Mouse (Mus musculus) Patski (cell line): ENCODE measurements around the gene Herc2. TPM values are rescaled to one million over a fixed set of nuclear protein-coding genes. Genes with fewer than 3 reads are reported as not detected.

Source experiments
- ATAC-seq: fragments of 100-300 bp; one replicate; pipeline ENCODE4 v1.8.0; 2021
- CTCF ChIA-PET: fragments of 350-600 bp; sonication (Branson Sonifier 250); formaldehyde crosslinking; loops from one replicate; lab custom pipeline; 2022; ENCODE audit warnings: inconsistent platforms; lab: Charles Lee
- POLR2A ChIA-PET: fragments of 350-600 bp; sonication (Branson Sonifier 250); formaldehyde crosslinking; loops from one replicate; lab custom pipeline; 2022; ENCODE audit warnings: antibody characterized with exemption, inconsistent platforms; lab: Charles Lee
- DNase-seq: peaks from one replicate; pipeline ENCODE4 v3.0.0-alpha.2; 2011; ENCODE audit warnings: low read depth, low spot score
- H3K27me3 ChIP-seq: fragments of 371-371 bp; one replicate; pipeline ENCODE4 v1.5.1; 2021
- CTCF ChIP-seq: fragments of 100-300 bp; IDR thresholded peaks from one replicate; pipeline ENCODE4 v1.5.1; 2021
- in situ Hi-C: fragments of 300-500 bp; cut with MboI; formaldehyde crosslinking; loops from 3 replicates; pipeline ENCODE4 v1.11.1; 2018; ENCODE audit warnings: low pct_unique_long_range_greater_than_20kb, mixed read lengths
- polyA plus RNA-seq: library from polyadenylated mRNA; unstranded; gene quantifications from one replicate; pipeline ENCODE4 v1.2.3, GENCODE M21; 2021

Gene Herc2
- polyA plus RNA-seq, 1 experiment from 2014 or later: 35.7 TPM

GRCm38 (mm10) chr7:56128080-56128479 is 78.1 kb downstream of the Herc2 start:
- TF ChIP-seq CTCF: no peak
- CTCF ChIA-PET: no interaction called here
- POLR2A ChIA-PET: no interaction called here
- no peaks in the 10 kb centered on the region for H3K27me3 ChIP-seq
- DNase-seq: no peak
- in situ Hi-C loops: no loop called here
- no peak for ATAC-seq

DNA sequence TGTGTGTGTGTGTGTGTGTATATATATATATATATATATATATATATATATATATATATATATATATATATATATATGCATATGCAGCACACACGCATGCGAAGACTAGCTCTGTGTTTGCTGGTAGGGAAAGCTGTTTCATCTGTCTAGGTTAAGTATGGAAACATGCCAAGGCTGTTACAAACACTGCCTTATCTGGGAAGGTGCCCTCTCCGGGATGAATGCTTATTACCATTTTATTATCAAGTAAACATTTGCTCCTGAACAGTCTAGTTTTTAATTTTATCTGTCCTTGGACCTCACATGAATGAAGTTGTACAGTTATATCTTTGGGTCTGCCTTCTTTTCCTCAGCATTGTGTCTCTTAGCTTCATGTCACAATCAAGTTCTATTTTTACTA is 79.6 kb downstream of the Herc2 start:
- POLR2A ChIA-PET: no interaction called here

GRCm38 (mm10) chr7:56131548-56131947 is 81.6 kb downstream of the Herc2 start:
- no peak for DNase-seq
- in situ Hi-C loops: no loop called here
- no peak for TF ChIP-seq CTCF

More for the DNA sequence above, 79.6 kb downstream of the Herc2 start:
- no peaks in the 10 kb centered on the region for H3K27me3 ChIP-seq
- ATAC-seq: no peak
- no peak for DNase-seq
- CTCF ChIA-PET: no interaction called here
- no peak for TF ChIP-seq CTCF
- in situ Hi-C loops: no loop called here

DNA sequence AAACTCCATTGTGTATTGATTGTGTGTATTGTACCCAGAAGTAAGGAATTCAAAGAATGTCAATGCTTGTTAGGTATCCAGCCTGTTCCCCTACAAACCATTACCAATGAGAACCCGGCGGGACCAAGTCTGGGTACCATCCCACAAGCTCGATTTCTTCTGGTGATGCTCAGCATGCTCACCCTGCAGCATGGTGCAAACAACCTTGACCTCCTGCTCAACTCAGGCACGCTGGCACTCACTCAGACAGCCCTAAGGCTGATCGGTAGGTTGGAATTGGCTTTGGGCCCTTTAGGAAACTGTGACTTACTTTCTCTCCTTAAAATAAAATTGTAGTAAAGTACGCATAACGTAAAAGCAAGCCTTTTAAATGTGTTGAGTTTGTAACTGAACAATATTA is 88.7 kb downstream of the Herc2 start:
- DNase-seq (no peak), ATAC-seq (no peak)
- POLR2A ChIA-PET: no interaction called here
- no peak for TF ChIP-seq CTCF
- no peaks in the 10 kb centered on the region for H3K27me3 ChIP-seq
- CTCF ChIA-PET: no interaction called here
- in situ Hi-C loops: no loop called here

More at GRCm38 (mm10) chr7:56131548-56131947, 81.6 kb downstream of the Herc2 start:
- ATAC-seq: no peak
- no peaks in the 10 kb centered on the region for H3K27me3 ChIP-seq
- POLR2A ChIA-PET: no interaction called here
- CTCF ChIA-PET: no interaction called here

DNA sequence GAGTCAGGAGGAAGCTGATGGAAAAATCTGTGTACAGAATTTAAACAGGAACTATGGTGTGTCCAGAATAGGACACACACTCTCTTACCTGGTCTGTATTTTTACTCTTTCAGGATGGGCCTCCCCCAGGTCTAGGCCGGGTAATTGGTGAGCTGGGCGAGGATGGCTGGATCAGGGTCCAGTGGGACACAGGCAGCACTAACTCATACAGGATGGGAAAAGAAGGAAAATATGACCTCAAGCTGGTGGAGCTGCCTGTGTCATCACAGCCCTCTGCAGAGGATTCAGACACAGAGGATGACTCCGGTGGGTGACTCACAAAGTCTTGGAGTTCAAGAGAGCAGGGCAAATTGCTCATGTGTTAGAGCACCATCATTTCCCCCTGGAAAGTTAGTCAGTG is 96.4 kb downstream of the Herc2 start:
- CTCF ChIA-PET: no interaction called here
- no peak for TF ChIP-seq CTCF
- in situ Hi-C loops: no loop called here
- ATAC-seq: peak; percentile 71
- H3K27me3 ChIP-seq: no peaks in the 10 kb centered on the region
- POLR2A ChIA-PET: no interaction called here
- DNase-seq: peak; percentile 9

GRCm38 (mm10) chr7:56148925-56149324 is 98.9 kb downstream of the Herc2 start:
- no peak for TF ChIP-seq CTCF
- no peak for ATAC-seq
- ChIA-PET POLR2A (no interaction called here), CTCF (no interaction called here)
- no peaks in the 10 kb centered on the region for H3K27me3 ChIP-seq
- DNase-seq: no peak
- in situ Hi-C loops: no loop called here

DNA sequence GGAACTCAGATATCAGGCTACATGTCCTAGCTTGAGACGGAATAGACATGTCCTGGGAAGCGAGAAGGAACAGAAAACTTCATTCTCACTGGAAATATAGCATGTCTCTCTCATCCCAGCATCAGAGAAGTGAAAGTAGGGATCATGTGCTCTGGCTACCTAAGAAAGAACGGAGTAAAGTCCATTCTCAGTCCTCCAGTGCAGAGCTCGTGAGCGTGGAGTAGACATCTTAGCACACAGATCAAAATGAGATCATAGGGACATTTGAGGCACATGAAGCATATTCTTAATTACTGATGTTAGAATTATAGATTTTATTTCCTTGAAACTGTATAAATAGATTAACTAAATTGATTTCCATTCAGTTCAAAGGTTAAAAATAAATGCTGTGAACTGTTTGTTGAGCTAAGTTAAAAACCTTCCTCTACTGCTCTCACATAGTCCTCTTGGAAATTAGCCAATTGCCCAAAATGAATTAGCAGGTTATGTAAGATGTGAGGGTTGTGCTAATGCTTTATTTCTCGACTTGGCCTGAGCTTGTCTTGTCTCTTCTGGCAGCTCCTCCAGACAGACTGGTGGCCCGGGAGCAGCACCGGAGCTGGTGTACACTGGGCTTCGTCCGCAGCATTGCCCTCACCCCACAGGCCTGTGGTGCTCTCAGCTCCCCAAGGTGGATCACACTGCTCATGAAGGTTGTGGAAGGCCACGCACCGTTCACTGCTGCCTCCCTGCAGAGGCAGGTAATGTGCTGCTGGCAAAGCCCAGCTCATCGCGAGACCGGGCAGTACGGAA is 102.1 kb downstream of the Herc2 start:
- TF ChIP-seq CTCF: no peak
- in situ Hi-C loops: no loop called here
- DNase-seq (no peak), ATAC-seq (no peak)
- POLR2A ChIA-PET: no interaction called here
- CTCF ChIA-PET: interaction anchor here (1.2 to 1.5 kb wide), 2 partner anchors 11 to 12 kb away, joined by 3 read pairs; no protein-coding TSS in a partner anchor
- H3K27me3 ChIP-seq: no peaks in the 10 kb centered on the region

DNA sequence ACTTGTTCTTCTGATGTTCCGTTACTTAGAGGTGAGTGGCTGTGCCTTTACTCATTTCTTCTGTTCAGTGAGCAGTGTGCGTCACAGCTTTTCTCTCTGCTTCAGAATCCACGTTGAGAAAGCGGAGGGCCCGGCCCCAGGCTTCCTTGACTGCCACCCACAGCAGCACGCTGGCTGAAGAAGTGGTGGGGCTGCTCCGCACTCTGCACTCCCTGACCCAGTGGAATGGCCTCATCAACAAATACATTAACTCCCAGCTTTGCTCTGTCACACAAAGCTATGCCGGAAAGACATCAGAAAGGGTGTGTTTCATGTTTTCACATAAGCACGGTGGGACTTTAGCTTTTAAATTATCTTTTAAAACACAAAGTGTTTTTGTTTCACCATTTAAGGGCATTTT is 103.2 kb downstream of the Herc2 start:
- H3K27me3 ChIP-seq: no peaks in the 10 kb centered on the region
- in situ Hi-C loops: no loop called here
- TF ChIP-seq CTCF: no peak
- no peak for ATAC-seq
- no peak for DNase-seq
- POLR2A ChIA-PET: no interaction called here
- CTCF ChIA-PET: interaction anchor here (1.2 kb wide), 1 partner anchor 10 kb away, joined by 3 read pairs; no protein-coding TSS in a partner anchor

GRCm38 (mm10) chr7:56153625-56154024 is 103.6 kb downstream of the Herc2 start:
- POLR2A ChIA-PET: no interaction called here
- peak; percentile 12 for DNase-seq
- CTCF ChIA-PET: interaction anchor here (1.2 kb wide), 1 partner anchor 10 kb away, joined by 3 read pairs; no protein-coding TSS in a partner anchor

DNA sequence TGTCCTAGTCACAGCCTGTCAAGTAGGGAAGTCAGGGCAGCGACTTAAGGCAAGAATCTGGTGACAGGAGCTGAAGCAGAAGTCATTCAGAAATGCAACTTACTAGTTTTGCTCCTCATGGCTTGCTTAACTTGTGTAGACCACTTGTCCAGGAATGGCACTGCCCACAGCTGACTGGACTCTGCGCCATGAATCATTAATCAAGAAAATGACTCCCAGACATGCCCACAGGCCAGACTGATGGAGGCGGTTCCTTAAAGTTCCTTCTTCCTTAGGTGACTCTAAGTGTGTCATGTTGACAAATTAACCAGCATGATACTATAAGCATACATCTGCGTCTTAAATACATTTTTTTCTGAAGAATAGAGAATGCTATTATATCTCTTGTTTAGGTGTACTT is 113.3 kb downstream of the Herc2 start:
- ATAC-seq: peak; percentile 99
- TF ChIP-seq CTCF: no peak
- in situ Hi-C loops: no loop called here
- H3K27me3 ChIP-seq: no peaks in the 10 kb centered on the region
- ChIA-PET POLR2A (no interaction called here), CTCF (interaction anchor here (0.7 kb wide), 1 partner anchor 10 kb away, joined by 3 read pairs; no protein-coding TSS in a partner anchor)
- peak; percentile 51 for DNase-seq

More at GRCm38 (mm10) chr7:56153625-56154024, 103.6 kb downstream of the Herc2 start:
- H3K27me3 ChIP-seq: no peaks in the 10 kb centered on the region
- no peak for TF ChIP-seq CTCF
- peak; percentile 57 for ATAC-seq
- in situ Hi-C loops: no loop called here

- in situ Hi-C loops: no loop called here
- ATAC-seq (no peak), DNase-seq (no peak)
- ChIA-PET CTCF (interaction anchor here (1.2 kb wide), 1 partner anchor 11 kb away, joined by 3 read pairs; no protein-coding TSS in a partner anchor), POLR2A (no interaction called here)
- H3K27me3 ChIP-seq: no peaks in the 10 kb centered on the region
- TF ChIP-seq CTCF: no peak
Observed at GRCm38 (mm10) chr7:56168713-56169112, 118.7 kb downstream of the Herc2 start.
